Mouse (Mus musculus) kidney, adult 8-10 months (tissue): ENCODE measurements at regions not wholly inside any gene's neighbourhood (a gene's known extent, or its start where the extent isn't known, plus 50 kb on each side); places are given as distances from the start of the nearest gene placed in this dataset.

Experiments
- DNase-seq, 2 experiments: peaks; one replicate each; pipeline ENCODE4 v3.0.0; 2022

- DNase-seq, result no peak
Observed at GRCm38 (mm10) chr12:35314035-35314434, 220.8 kb downstream of the Ahr start.

DNA sequence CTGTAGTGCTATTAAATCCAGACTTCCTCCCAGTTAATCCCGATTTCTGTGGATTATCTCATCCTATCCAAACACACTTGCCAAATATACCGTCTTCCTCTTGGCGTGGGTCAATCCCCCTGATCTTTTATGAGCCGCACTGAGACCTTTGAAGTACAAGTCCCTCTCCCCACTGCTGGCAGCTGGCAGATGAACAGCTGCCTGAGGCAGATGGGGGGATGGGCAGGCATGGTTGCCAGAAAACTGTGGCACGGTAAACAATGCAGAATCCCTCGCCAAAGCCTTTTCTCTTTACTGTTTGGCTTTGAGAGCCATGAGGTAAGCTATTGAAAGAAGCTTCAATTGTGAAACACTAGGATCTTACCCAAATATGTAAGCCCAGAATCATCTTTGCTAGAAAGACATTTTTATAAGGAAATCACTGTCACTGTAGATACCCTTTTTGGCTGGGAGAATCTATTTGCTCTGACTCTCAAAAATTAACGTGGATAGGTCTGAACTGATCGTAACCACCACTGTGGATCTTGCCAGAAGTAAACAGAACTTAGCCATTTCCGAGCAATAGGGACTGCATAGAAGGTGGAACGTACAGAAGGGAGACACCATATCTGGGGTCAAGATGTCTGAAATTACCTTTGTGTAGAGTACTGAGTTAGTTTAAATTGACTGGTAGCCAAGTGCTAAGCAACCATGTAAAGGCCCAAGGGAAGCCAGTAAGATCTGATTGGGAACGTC, 221.5 kb downstream of the Ahr start:
- DNase-seq, result no peak

DNA sequence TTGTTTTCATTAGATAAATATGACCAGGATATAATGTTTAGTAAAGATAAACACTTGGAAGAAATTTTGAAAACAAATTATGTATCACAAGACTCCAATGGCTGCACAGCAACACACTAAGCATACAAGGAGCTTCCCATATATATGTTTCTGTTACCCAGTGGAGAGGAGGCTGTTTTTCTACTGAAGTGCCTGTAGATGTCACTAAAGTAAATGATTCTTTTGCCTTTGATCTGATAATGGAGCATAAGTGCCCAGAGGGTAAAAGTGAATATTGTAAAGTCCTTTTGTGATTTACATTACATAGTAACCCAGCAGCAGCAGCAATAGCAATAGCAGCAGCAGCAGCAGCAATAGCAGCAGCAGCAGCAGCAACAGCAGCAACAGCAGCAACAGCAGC, 226.3 kb downstream of the Ahr start:
- no peak for DNase-seq

- no peak for DNase-seq
Observed at GRCm38 (mm10) chr12:35303764-35304717, 230.8 kb downstream of the Ahr start.

DNA sequence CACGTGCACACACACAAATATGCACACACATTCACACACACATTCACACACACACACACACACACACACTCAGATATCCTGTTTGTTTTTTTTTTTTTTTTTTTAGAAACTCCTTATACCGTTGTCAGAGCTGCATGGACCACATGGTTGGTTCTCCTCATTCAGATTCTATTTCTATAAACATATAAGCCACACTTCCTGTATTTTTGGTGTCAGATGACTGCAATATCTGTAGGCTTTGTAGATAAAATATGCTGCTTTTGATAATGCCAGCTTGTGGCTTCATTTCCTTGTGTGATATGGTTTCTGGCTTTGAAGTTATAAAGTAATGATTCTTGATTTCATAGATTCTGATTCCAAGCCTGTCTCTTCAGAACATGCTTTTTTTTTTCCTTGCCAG, 231.7 kb downstream of the Ahr start:
- no peak for DNase-seq

- no peak for DNase-seq
Observed at GRCm38 (mm10) chr12:35294668-35295067, 240.2 kb downstream of the Ahr start.

DNA sequence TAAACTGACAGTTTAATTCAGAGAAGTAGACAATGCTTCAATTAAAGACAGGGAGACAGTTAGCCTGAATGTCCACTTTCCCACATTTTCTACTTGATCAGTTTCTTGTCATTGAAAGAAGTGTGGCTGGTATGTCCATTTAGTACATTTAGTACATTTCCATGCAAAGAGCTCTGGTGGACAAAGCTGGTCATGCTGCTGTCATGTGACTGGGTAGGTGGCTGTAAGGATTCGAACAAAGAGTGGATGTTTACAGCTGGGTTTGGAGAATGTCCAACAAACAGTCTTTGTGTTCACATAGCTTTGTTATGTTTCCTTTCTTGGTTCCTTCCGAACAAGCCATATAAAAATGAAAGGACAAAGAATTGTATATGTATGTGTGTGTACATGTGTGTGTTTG, 241.3 kb downstream of the Ahr start:
- no peak for DNase-seq

GRCm38 (mm10) chr12:35291941-35292341, 242.9 kb downstream of the Ahr start:
- DNase-seq, result no peak

DNA sequence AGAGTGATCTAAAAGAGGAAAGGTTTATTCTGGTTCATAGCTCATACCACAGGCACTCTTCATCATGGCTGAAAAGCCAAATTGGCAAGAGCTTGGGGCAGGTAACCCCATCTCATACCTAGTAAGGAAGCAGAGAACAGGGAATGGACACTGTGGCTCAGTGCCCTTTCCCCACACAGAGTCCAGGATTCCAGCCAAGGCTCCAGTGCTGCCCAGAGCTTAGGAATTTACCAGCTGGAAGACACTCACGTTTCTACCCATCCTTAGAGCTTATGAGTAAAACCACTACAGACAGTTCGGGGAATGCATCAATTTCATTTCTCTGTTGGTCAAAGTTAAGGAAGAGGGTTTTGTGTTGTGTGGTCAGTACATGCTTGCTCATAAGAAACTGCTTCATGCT, 241.0 kb downstream of the Snx13 start:
- no peak for DNase-seq

GRCm38 (mm10) chr12:35287570-35287969, 240.6 kb downstream of the Snx13 start:
- DNase-seq, result no peak

DNA sequence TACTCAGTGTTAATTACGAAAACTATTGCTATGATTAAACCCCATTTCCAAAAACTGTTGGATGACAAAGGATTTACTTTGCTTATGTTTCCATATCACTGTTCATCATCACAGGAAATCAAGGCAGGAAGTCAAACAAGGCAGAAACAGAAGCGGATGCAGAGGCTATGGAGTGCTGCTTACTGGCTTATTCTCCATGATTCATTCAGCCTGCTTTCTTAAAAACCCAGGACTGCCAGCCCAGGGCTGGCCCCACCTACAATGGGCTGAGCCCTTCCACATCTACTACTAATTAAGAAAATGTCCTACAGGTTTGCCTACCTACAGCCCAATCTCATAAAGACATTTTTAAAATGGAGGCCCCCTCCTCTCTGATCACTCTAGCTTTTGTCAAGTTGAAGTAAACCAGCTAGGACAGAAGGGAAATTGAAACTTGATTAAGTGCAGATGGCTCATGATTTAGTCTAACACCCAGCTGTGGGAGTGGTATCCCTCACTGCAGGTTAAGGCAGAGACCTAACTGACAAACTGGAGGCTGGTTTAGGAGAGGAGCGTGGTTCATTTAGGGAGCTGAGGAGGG, 240.1 kb downstream of the Snx13 start:
- DNase-seq, result no peak

DNA sequence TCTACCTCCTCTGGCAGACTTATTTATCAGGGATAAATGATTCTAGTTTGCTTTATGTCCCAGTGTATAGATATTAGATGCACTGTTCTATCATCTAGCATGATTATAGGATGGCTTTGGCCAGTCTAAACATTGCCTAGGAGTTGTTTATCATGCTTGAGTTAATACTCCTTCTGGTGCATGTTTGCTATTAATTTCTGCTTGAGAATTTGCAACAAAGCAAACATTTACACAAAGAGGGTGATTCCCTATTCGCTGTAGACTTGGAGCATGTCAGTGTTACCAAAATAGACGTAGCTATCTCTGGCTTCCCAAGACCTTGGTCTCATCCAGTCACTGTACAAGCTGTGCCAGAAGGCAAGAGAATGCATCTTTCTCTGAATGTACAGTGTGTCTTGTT, 237.4 kb downstream of the Snx13 start:
- DNase-seq, result no peak

GRCm38 (mm10) chr12:35283925-35284324, 236.9 kb downstream of the Snx13 start:
- DNase-seq, result no peak

DNA sequence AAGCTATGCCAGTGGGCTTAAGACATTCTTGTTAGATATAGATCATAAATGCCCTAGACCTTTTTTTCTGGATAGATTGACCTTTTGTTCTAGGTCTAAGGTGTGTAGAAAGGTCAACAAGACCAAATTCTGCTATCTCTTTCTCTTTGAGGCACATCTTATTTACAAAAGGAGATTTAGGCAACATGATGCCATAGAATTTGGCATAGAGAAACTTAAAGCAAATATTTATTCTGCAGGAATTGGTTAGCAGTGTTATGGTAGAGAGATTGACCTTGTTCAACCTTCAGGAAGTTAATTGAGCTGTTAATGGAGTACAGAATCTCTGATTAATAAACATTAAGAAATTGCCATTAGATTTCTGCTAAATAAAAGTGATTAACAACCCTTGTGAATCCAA, 236.4 kb downstream of the Snx13 start:
- DNase-seq, result no peak

- DNase-seq, result no peak
Observed at GRCm38 (mm10) chr12:35269465-35269864, 222.5 kb downstream of the Snx13 start.

DNA sequence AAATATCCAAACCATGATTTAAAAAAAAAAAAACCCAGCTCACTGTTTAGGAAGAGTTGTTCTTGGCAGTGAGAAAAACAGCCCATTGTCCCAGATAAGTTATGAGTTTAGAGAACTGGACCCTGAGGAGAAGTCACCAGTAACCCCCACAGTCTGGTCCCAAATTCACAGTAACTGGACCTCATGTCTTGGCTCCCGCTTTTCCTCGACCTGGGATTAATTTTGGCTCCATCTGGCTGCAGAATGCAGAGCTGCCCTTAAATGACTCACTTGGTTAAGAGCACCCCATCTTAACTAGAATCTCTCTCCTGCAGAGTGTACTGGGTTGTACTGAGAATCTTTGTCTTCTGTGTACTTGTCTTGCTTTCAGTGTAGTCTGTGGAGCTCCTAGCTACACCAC, 221.0 kb downstream of the Snx13 start:
- DNase-seq, result no peak

DNA sequence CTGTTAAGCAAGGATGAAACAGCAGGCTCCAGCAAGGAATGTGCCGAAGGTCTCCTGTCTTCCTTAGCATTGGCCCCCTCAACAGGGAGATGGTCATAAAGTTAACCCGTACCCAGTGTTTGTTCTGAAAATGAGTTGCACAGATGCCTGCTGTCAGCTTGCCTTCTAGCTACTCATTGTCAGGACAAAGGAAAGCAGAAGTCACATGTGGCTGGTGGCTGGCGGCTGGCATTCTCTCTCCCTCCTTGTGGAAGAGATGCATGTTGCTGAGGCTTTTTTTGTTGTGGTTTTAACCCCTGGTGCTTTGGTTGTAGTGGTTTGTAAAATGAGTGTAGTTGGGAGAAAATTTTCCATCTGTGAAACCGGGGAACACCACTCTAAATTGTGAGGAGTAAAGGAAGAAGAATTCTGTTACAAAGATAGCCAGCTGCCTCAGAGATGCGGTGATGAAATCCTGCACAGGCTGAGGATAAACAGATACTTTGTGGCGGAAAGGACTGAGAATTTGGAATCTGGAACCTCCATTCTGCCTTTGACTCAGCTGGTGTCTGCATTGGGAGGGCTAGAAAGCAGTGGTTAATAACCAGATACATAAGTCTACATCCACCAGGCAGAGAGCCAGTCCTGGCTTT, 220.2 kb downstream of the Snx13 start:
- no peak for DNase-seq

DNA sequence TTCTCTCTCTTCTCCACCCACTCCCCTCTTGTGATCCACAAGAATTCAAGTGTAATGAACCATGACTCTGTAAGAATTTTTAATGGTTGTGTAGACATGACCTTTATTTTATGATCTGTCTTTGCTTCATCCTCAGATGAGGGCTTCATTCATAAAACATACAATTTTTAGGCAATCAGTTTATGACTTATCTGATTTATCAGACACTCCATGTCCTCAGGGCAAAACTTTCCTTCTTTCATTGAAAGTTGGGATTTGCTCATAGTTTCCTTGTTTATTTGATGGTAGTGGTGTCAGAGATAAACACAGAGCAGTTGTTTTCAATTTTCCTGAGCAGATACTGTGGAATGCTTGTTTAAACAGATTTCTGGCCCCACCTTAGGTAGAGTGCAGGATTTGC, 212.8 kb downstream of the Snx13 start:
- no peak for DNase-seq

GRCm38 (mm10) chr12:35255723-35256401, 208.9 kb downstream of the Snx13 start:
- no peak for DNase-seq

- no peak for DNase-seq
Observed at GRCm38 (mm10) chr12:35248476-35248875, 201.5 kb downstream of the Snx13 start.

DNA sequence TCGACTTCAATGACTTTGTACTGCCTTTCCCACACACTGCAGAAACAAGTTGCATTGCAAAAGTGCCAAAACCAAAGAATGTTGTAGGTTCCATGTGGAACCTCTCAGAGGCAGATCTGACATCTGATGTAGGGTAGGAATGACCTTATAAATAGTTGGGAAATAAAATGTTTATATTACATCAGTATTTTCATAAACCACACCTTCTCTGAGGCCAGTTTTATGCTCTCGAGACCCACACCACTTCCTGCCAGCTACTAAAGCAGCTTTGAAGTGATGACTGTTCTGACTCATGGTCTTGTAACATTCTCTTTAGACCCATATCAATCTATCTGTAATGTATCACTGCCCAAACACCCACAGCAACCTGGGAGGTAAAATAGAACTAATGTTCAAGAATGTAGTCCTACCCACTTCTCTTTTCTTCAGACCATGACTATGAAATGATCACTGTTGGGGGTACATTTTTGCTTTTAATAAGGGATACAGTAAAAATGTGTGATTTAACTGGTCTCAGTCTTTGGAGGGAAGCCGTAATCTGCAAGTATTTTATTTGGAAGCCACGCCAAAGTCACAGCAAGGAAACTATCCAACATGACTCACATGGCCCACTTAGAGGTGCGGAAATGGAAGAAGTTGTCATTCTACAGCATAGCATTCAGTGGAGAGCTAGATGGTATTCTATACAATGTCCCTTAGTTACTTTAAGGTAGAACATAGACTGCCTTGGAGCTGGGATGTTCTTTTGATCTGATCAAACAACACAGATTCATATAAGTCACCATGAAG, 199.4 kb downstream of the Snx13 start:
- DNase-seq, result no peak

DNA sequence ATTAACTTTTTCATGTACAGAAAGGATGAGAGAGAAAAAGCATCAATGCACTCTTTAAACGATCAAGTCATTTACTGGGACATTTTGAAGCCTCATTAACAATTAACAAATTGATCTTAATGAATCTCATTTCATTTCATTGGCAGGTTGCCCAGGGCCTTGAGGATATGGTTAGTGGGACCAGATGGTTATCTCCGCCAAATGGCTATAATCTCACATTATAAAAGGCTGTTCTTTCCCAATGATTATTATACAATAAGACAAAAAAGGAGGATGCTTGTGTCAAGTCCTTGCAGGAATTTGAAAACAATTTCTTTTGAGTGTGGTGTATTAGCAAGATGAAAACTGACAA, 185.3 kb downstream of the Snx13 start:
- DNase-seq, result no peak
